Mouse (Mus musculus) R1 (cell line): ENCODE data around the gene Ifitm10.

ENCODE experiments used
- DNase-seq: peaks from one replicate; pipeline ENCODE4 v3.0.0-alpha.2; 2018; ENCODE audit warnings: low read depth, low spot score

Ifitm10 gene

DNA sequence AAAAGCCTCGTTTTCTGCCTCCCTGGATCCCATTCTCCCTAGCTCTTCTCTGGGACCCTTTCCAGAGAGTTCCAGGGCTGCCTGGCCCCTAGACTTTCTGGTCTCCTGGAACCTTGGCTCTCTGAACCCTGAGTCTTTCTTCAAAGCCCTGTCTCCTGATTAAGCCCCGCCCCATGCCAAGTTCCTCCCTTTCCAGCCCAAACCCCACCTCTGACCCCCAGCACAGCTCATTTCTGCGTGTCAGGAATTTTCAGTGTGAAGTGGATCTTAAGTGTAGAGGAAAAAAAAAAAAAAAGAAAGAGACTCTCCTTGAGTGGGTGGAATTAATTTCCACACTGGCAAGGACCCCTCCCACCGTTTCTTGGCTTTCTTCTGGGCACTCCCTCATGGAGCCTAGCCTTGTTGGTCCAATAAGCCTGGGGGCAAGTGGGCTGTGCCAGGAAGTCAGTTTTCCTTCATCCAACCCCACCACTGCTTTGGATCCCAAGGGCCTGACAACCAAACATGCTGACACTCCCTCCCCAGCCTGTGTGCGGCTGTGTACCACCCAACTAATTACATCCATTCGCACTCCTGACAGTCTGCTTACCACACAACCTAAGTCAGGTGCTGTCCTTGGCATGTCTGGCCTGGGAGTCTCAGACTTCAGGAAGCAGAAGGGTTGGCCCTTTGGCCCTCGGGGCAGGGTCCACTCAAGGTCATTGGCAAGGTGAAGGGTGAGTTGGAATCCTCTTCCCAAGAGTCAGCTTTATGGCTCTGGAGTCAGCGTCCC is at the start of gene Ifitm10:
Gene Ifitm10, minus strand, starts transcription at position 113 of the 772 bp plus-strand sequence.
- peak; percentile 15 for DNase-seq

DNA sequence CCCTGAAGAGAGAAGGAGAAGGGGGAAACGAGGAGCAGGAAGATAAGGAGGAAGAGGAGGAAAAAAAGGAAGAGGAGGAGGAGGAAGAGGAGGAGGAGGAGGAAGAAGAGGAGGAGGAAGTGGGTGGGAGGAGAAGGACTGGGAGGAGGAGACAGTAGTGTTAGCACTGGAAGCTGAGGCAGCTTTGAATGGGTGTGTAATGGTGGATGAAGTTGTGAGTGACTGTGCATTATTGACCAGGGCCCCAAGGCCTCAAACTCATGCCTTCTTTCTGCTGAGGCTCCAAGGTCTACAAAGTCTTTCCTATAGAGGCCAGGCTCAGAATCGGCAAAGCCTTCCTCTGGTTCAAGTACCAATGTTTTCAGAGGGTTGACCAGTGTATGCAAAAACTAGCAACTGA is 48.3 kb upstream of the Ifitm10 start:
- DNase-seq, result no peak

DNA sequence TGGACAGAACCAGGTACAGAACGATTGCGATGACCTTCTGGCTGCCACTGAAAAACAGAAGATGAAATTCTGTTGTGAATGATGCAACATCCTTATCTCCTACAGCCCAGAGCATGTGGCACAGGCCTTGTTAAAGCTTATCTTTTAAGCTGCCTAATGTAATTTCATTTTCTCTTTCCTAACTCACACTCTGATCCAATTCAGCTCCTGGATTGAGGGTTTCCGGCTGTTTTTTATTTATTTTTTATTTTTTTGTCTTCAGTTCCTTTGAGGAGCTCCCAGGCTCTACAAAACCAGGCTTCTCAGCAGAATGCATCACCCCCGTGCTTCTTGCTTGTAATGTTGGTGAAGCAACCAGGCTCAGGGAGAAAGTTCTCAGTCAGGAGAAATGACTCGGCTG is 46.3 kb upstream of the Ifitm10 start:
- no peak for DNase-seq

DNA sequence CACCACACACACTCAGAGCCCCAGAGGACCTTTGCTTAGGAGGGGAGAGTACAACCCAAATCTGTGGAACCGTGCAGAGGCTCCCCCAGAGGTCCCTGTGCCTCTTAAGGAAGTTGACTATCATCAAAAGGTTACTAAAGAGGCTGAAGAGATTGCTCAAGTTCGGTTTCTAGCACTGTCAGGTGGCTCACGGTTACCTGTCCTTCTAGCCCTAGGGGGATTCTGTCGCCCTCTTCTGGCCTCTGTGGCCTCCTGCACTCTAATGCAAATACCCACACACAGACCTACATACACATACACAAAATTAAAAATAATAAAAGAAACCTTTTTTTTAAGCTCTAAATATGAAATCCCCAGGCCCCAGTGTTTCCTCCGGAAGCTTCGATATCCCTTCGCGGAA is 45.1 kb upstream of the Ifitm10 start:
- DNase-seq, result peak; percentile 50

DNA sequence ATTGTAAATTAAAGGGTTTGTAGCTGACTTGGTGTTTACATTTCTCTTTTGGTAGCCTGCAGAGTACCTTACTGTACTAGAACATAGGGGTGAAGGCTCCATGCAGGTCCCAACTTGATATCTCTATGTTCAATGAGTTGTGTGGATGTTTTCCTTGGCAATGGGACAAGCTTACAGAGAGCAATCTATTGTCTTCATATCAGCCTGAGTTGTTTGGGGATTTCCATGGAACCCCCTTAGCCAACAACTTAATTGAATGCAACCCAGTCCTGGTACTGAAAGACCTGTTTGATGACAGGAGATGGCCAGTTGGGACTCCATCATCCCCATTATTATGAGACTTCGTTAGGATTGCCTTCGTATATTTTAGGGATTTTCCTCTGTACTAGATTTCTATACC is 44.5 kb upstream of the Ifitm10 start:
- no peak for DNase-seq

DNA sequence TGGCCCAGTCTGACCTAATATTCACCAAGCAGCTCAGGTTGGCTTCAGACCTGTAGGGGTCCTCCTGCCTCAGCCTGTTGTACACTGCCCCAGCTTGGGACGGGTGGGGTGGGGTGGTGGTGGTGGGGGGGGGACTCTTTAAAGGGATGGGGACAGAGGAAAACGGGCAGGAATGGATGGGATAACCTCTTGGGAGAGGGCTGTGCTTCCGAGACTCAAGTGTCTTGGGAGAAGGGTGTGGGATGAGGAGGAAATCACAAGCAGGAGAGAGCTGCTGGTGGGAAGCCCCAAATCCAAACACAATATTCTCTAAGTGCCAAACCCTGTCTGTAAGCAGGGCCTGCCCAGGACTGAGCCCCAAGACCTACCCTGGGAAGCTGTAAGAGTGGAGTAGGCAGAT is 42.7 kb upstream of the Ifitm10 start:
- DNase-seq, result no peak

DNA sequence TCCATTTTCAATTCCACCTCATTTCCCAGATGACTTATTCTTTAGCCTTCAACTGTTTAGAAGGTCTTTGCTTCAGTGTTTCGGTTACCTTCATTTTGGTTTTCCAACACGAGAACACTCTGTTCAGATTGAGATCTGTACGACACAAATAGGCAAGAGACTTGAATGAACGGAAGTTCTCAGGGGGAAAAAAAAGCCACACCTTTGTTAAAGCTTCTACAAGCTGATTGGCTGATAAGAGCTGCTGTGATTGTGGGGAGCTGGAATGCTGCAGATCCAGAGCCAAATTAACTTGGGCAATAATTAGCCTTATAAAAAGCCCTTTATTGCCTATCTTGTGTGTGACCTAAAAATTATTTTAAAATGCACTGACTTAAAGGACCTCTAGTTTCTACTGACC is 41.8 kb upstream of the Ifitm10 start:
- no peak for DNase-seq

DNA sequence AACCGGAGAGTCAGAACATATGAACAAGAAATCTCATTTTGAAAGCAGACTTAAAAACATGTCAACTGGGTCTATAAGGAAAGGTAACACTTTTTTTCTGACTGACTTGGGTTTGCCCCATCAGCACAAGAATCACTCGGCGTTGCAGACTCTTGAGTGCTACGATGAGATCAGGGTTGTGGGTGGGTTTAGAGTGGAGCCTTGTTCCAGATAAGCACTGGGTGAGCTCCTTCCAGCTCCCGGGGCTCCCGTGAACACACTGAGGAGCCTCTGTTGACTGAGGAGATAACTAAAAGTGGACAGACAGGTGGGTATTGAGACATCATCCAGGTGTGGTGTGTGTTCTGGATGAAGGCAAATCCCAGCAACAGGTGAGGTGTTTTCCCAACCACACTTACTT is 39.7 kb upstream of the Ifitm10 start:
- DNase-seq, result no peak

DNA sequence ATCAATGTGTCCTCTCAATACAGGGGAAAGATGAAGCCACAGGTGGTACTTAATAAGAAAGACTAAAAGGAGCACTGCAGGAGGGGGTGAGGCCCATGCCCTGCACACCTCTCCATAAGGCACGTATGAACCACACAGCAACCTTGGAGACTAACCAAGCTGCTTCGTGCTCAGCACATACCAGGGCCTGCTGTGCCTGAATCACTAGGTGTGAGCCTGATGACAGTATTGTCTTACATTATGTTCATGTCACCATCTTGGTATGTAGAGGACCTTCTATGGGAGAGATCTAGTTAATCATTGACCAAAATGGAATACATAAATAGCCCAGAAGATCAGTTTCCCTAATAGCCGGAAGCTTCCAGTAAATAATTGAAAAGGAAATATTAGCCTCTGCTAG is 36.0 kb upstream of the Ifitm10 start:
- DNase-seq, result no peak

DNA sequence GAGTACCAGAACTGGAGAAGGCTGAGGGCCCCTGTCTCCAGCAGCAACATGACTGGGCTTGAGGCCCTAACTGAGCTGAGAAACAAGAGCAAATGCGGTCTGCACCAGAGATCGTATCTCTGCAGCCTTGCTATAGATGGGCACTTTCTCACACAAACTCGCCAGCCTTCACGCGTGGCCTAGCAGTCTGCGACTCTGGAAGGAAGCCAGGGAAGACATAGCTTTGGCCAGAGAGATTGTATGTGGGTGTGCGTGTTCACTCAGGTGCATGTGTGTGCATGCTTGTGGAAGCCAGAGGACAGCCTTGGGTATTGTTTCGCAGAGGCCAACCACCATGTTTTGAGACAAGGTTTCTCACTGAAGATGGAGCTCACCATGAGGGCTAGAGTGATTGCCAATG is 35.1 kb upstream of the Ifitm10 start:
- no peak for DNase-seq

DNA sequence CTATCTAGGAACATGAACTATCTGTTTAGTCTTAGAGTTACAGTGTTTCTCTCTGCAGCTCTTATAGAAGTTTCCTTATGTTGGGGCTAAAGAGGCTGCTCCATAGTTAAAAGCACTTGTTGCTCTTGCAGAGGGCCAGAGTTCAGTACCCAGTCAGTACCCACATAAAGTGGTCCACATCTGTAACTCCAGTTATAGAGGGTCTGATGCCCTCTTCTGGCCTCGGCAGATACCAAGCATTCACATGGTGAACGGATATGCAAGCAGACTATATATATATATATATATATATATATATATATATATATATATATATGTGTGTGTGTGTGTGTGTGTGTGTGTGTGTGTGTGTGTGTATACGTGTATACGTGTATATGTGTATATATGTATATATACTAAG is 34.4 kb upstream of the Ifitm10 start:
- DNase-seq, result no peak

DNA sequence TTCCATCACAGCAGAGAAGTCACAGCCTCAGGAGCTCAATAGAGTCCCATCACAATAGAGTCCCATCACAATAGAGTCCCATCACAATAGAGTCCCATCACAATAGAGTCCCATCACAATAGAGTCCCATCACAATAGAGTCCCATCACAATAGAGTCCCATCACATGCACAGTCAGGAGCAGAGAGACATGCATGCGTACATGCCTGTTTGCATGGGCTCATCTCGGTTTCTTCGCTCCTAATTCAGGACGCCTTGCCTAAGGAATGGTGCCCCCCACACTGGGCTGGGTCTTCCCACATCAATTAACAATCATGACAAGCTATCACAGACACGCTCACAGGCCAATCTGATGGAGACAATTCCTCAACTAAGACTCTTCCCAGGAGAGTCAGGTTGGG is 31.6 kb upstream of the Ifitm10 start:
- peak; percentile 96 for DNase-seq

DNA sequence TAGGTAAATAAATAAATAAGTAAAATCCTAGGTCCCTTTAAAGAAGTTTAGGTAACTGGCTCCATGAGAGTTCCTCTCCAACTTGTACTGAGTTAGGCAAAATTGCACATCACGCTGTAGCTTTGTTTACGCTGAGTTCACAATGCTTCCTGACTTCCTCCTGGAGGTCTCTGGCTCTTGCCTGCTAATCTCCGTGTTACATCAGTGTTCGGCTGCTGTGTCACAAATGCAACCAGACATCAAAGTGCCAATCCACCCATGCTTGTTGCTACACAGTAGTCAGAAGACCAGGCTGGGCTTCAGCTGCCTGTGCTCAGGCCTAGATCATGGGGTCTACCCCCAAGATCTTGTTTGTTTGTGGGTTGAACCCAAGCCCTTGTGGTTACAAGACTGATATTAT is 30.0 kb upstream of the Ifitm10 start:
- DNase-seq, result no peak

DNA sequence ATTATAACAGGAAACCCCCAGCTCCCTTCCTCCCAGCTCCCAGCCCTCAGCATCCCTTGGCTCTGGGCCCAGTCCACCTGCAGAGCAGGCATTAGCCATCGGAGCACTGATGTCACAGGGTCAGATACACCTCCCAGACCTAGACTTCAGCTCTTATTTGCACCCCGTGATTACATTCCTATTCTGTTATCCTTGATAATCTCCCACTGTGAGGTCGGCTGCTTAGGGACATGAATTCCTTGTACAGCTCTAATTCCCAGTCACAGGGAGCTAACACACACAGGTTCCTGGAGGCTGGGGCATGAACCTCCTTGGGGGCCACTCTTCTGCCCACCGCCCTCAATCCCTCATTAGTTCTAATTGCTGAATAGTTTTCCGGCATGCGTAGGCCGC is 27.2 kb upstream of the Ifitm10 start:
- peak; percentile 92 for DNase-seq

DNA sequence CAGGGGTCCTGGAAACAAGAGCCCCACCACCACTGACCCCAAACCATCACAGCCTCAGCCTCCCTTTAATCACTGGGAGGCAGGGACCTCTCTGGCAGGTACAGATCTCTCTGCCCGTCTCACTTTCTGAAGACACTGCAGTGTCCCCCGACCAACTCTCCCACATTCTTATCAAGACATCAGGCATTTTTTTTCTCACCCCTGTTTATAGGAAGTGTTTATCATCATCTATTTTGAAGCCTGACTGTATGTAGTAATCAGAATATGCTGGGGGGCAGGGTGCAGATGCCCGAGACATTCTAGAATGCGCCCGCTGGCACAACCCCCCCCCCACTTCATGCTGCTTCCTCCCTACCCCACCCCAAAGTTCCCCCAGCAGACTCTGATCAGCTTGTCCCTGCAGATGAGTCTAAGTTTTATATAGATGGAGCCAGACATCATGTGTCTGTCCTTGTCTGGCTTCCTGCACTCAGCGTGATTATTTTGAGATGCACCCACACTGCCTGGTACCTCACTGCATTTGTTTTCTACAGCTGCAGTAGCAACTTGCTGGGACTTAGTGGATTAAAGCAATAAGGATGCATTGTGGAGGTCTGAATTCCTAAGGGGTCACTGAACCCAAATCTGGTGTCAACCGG is 26.7 kb upstream of the Ifitm10 start:
- no peak for DNase-seq

DNA sequence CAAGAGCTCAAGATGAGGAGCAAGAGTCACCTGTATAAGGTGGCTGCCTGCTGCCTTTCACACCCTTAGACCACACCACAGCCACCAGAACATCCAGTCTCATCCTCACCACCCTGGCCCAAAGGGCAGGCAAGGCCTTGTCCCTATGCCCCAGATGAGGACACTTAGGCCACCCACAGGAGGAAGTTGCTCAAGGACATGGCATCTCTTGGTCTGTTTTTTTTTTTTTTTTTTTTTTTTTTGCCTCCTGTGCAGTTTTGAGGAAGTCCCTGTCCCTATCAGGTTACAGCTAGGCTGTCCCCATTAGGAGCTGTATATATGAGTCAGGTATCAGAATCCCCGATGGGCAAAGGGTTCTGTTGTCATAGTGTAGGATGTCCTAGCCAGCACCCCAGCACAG is 25.7 kb upstream of the Ifitm10 start:
- no peak for DNase-seq

DNA sequence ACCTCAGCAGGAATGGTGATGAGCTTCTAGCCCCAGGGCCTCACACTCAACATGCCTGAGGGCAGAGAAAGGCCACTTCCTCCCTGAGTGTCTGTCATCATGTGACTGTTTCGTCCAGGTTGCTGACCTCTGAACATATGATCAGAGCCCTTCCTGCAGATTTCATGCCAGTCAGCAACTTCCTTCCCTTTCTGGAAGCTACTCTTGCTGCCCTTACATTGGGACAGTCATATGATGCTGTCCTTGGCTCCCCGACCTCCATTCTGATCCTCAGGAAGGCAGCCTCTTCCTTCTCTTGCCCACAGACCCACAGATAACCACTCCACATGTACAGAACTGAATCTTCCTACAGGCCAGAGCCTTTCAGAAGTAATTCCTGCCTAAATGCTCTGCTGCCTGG is 24.5 kb upstream of the Ifitm10 start:
- DNase-seq, result no peak

DNA sequence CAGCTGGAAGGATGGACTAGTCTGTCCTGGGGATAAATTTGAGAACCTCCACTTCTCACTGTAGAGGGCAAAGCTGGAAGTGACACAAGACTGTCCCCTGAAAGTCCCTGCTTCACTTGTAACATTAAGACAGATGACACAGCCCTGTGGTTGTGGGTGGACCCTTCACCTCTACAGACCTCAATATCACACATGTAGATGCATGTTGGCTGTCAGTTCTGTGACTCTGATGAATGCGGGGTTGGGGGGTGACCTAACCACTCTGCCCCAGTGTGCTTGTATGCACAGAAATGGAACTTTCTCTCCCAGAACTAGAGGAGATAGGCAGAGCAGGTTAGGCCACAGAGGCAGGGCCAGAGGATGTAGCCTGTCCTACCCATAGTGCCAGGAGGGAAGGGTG is 23.1 kb upstream of the Ifitm10 start:
- DNase-seq, result no peak

DNA sequence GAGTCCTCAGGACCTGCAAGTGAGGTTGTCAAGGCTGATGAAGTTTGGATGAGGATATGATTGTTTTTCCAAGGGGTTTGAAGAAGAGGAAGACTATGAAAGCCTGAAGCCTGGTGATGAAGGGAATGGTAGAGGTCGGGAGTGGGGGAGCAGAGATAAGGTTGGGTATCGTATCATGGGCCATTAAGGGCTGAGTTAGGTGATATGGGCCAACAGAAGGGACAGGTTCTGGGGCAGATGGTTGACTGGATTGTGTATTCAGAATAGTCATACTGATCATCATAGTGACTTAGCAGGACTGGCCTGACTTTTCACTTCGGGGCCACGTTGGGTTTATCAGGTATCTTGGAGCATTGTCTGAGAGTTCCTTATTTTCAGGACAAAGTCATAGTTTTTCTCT is 21.9 kb upstream of the Ifitm10 start:
- DNase-seq, result no peak

DNA sequence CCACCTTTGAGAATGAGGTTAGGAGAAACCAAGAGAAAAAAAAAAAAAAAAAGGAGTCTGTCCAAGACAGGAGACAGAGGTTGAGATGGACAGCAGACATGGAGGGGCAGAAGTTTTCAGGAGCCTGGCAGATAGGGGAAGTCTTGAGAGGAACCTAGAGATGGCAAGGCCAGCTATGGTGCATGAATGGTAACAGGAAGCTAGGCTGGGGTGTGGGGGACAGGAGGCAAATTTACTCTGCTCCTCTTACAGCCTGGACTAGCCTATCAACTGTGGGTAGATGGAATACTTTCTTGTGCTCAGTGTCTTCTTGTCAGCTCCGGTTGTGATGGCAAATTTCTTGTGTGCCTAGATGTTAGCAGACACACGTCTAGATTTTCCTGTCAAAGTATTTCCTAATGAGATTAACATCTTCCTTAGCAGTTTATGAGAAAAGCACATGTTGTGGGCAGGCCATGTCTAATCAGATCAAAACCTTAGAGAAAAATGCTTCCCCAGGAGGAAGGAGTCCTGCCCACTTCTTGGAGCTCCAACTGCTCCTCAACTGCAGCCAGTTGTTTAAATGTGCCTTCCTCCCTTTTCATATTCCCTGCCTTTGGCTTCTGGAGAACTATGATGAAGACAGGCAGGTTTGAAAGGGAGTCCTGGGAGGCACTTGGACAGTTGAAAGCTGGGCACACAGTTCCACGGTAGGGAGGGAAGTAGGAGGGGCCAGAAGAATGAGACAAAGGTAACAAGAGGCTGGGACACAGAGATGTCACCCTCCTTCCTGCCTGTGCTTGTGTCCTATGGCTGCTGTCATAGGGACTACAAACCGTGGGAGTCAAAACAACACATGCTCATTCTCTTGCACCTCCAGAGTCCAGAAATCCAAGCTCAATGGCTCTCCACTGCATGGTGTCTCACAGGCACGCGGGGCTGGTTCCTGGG is 21.0 kb upstream of the Ifitm10 start:
- no peak for DNase-seq

DNA sequence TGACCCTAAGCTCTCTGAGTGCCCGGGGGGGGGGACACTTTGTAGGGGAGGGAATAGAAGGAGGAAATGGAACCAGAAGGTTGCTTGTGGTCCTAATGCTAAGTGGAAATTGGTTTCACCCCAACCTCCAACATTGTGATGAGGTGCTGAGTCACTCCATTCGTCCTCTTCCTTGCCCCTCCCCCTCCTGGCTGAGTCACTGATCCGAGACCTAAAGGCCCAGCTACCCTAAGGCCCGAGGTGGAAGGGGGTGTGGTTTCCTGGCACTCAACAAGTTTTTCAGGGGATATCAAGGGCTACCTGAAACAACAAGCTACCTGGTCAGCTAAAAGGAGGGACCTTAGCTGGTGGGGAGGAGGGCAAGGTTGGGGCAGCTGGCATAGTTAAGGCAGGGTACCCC is 19.6 kb upstream of the Ifitm10 start:
- DNase-seq, result peak; percentile 88

DNA sequence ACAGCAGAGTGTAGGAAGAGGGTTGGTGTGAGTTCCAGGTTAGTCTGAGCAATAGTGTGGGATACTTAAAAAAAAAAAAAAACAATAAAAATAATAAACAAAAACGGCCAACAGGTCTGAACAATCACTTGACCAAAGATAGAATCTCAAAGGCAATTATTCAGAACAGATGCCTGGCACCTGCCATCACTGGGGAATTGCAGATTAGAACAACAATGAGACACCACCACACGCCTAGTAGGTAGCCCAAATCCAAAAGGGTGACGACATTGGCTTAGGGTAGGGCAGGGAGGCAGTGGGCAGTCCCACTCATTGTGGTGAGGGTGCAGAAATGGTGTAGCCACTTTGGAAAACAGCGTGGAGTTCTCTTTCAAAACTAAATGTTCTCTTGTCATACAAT is 18.1 kb upstream of the Ifitm10 start:
- peak; percentile 39 for DNase-seq

DNA sequence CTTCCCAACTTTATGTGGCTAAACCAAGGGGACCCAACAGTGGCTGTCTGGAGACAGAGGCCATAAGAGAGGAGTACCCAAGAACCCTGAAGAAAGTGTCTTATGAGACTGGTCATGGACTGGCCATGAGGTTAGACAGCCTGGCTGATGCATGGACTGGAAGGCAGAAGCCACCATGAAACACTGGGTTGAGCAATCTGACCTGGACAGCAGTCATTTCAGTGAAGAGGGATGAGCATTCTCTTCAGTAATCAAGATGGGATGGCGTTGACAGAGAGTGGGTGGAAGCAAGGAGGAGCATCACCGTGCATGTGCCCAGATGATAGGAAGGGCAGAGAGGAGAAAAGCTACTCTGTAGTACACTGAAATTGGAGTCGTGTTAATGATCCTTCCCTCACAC is 17.6 kb upstream of the Ifitm10 start:
- no peak for DNase-seq
